Mouse (Mus musculus) lung, adult 18-20 months (tissue): ENCODE data around the gene Enpp7.

Source experiments
- DNase-seq, 2 experiments: peaks; one replicate each; pipeline ENCODE4 v3.0.0; 2022; ENCODE audit warnings: mixed read lengths in 2 of 2

Enpp7 gene

DNA sequence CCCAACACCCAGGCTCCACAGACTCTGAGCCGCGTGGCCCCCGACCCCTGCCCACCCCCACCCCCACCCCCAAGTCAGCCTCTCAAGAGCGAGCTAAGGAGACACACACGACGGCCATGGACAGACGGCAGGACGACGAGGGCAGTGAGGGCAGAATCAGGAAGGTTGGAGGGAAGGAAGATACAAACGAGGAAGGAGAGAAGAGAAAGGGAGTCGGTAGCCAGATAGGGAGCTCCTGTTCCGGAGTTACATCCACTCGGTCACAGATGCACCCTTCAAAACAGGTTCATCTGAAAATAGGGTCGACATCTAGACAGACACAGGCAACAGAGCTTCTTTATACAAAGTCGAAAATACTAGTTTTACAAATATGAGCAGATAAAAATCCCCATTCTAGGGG lies 48.5 kb downstream of the Enpp7 start:
- no peak for DNase-seq

- no peak for DNase-seq
Measured at GRCm38 (mm10) chr11:119036934-119037779, 49.2 kb downstream of the Enpp7 start.

DNA sequence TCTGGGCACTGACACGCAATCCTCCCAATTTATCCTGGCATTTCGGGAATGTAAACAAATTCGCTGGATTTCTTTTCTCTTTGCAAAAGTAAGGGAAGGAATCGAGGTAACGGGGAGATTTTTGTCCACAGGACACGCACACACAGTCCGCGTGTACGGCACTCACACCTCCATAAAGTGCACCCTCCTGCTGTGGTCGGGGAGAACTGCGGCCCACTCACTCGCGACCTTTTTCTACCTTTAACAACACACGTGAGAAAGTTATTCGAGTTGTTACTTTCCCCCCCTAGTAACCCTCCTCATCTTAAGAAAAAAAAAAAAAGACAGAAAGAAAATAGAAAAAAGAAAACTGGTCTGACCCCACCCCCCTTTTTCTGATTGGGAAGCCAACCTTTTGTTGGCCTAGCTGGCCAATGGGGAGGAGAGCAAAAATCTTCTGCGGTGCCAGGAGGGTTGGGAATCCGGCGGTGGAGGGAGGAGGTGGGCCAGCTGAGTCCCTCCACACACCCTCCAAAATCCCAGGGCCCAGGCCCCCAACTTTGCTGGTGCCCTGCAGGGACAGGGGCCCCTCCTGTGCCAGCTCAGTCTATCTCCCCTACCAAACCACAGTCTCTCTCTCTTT lies 49.9 kb downstream of the Enpp7 start:
- no peak for DNase-seq

DNA sequence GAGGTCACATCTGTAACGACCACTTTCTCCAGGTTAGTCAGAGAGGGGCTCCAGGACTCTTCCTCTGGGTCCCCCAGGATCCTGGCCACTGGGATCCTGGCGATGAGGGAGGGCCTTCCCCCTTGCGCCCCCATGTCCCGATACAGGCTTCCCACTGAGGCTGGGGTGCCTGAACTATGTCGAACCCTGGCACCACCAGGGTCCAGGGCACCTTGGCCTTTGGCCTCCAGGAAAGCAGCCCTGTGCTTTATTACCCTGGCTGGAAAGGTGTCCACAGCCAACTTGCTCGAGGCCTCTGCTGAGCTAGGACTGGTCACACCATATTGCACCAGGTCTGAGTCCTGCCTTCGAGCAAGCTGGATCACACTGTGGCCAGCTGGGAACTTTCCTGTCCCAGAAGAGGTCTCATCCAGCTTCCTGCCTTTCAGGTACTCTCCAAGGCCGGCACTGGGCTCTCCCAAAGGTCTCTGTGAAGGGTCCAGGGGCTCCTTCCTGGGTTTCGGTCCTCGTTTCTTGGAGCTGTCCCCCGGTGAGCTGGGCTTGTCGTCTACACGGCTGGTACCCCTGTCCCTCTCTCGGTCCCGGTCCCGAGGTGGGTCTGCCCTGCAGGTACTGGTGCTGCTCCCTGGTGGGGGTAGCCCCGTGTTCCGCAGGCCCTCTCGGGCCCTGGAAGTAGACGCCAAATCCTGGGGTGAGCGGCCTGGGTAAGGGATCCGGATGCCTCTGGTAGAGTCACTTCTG lies 50.9 kb downstream of the Enpp7 start:
- DNase-seq = no peak

- no peak for DNase-seq
Measured at GRCm38 (mm10) chr11:119039732-119040512, 51.9 kb downstream of the Enpp7 start.

GRCm38 (mm10) chr11:119040600-119041324 lies 52.8 kb downstream of the Enpp7 start, which contains the start of gene Cbx8:
Cbx8 (minus strand) TSS chr11:119040969.
- peak; percentile 99 for DNase-seq

DNA sequence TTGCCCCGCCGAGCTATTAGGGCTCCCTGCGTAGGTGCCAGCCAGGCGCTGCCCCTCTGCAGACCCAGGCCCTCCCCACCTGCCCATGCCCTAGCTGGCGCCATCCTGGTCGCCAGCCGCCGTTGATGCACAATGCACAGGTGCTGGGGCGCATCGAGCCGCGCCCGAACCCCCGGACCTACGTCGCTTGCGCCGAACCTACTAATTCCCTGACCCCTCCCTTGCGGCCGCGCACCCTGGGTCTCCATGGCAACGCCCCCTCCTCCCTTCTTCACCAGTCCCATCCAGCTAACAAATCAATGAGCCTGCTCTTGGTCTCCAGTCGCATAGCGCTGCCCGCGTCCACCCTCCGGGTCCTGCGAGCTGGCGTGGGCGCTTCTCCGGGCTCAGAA lies 53.3 kb downstream of the Enpp7 start:
- no peak for DNase-seq

- DNase-seq = no peak
Measured at GRCm38 (mm10) chr11:119041750-119042465, 53.9 kb downstream of the Enpp7 start.
